Mouse (Mus musculus): ENCODE measurements around the gene Tspan17. TPM values are rescaled to one million over a fixed set of nuclear protein-coding genes. Genes with fewer than 3 reads are reported as not detected.

Tspan17 gene
- 6.8 TPM for polyA plus RNA-seq (2017; shearing (Covaris generic))

GRCm38 (mm10) chr13:54788740-54789560 lies at the start of gene Tspan17:
TSS of gene Tspan17 (plus strand) at chr13:54789377.

GRCm38 (mm10) chr13:54749864-54750411 lies 39.2 kb upstream of the Tspan17 start, which contains the start of gene Gprin1:
TSS of gene Gprin1 (minus strand) at chr13:54749874.

GRCm38 (mm10) chr13:54766192-54766768 lies 22.9 kb upstream of the Tspan17 start, which contains the start of gene Sncb:
TSS of gene Sncb (minus strand) at chr13:54766595.

GRCm38 (mm10) chr13:54783698-54784097 lies 5.5 kb upstream of the Tspan17 start, which contains the start of gene Eif4e1b:
TSS of gene Eif4e1b (plus strand) at chr13:54783998.

Other genes starting within 250 kb of the Tspan17 start
- gene 4833439L19Rik, start 223.9 kb upstream of the Tspan17 start, polyA plus RNA-seq (2017; shearing (Covaris generic)) = 87.5 TPM
- gene Arl10, start 214.4 kb upstream of the Tspan17 start, polyA plus RNA-seq (2017; shearing (Covaris generic)) = 12.0 TPM
- gene Nop16, start 199.3 kb upstream of the Tspan17 start, polyA plus RNA-seq (2017; shearing (Covaris generic)) = 53.7 TPM
- 190 TPM for gene Higd2a, start 199.2 kb upstream of the Tspan17 start, polyA plus RNA-seq (2017; shearing (Covaris generic))
- gene Cltb, start 178.0 kb upstream of the Tspan17 start, polyA plus RNA-seq (2017; shearing (Covaris generic)) = 35.1 TPM
- 105 TPM for gene Faf2, start 167.6 kb upstream of the Tspan17 start, polyA plus RNA-seq (2017; shearing (Covaris generic))
- gene Rnf44, start 95.5 kb upstream of the Tspan17 start, polyA plus RNA-seq (2017; shearing (Covaris generic)) = 54.9 TPM
- not detected for gene Cdhr2, start 87.9 kb upstream of the Tspan17 start, polyA plus RNA-seq (2017; shearing (Covaris generic))
- gene Gprin1, start 39.5 kb upstream of the Tspan17 start, polyA plus RNA-seq (2017; shearing (Covaris generic)) = not detected
- 0.40 TPM for gene Sncb, start 22.8 kb upstream of the Tspan17 start, polyA plus RNA-seq (2017; shearing (Covaris generic))
- not detected for gene Eif4e1b, start 5.4 kb upstream of the Tspan17 start, polyA plus RNA-seq (2017; shearing (Covaris generic))
- gene Unc5a, start 160.0 kb downstream of the Tspan17 start, polyA plus RNA-seq (2017; shearing (Covaris generic)) = not detected
- gene Hk3, start 232.0 kb downstream of the Tspan17 start, polyA plus RNA-seq (2017; shearing (Covaris generic)) = 1.1 TPM

All from activated CD4-positive, CD25-positive, alpha-beta regulatory T cell, adult 9 weeks (primary cell).